Comparison of ENCODE assay signal across 8 mouse cellular contexts in the genomic region with DNA sequence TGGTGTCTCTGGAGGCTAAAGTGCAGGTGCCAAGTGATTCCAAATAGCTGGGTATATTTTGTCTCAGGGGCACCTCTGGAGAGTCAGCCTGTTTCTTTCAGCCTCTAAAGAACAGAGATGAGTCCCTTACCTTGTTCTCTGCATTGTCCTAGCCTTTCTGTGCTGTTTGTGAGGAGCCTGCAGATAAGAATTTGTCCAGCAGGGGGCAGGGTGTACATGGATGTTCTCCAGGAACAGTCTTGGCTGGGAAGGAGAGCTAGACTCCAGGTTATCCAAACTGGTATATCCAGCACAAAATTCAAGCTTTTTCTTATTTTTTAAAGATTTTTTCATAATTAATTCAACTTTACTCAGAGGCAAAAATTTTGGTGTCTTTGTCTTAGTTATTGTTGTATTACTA. TPM values are rescaled to one million over a fixed set of nuclear protein-coding genes. Genes with fewer than 3 reads are reported as not detected.
DNase-seq lines count a peak whose midpoint lies in the region; ATAC-seq and TF ChIP-seq lines count a peak whose summit lies in the region.

No protein-coding gene starts in this region.

- no peak overlapping the region for H3K9ac ChIP-seq in neural tube, embryonic 15.5 days (replicated peaks)
- no peak overlapping the region for H3K9ac ChIP-seq in lung, postnatal 0 days (replicated peaks; ENCODE audit: low read depth)

- no peaks in the 10 kb centered on the region for H3K4me1 ChIP-seq in neural tube, embryonic 15.5 days
- H3K4me1 ChIP-seq in embryonic fibroblast, embryonic 13.5 days (ENCODE audit: control insufficient read depth, insufficient read depth, low read length) = no peaks in the 10 kb centered on the region
- H3K4me1 ChIP-seq in lung, postnatal 0 days (ENCODE audit: insufficient read depth, low read depth, low read length) = no peaks in the 10 kb centered on the region

- H3K9me3 ChIP-seq in neural tube, embryonic 15.5 days (replicated peaks) = no peaks in the 10 kb centered on the region
- no peaks in the 10 kb centered on the region for H3K9me3 ChIP-seq in lung, postnatal 0 days (ENCODE audit: low read length)

- ATAC-seq in neural tube, embryonic 15.5 days (ENCODE audit: low FRiP score) = no peak
- ATAC-seq in lung, postnatal 0 days = no peak
- no peak for ATAC-seq in activated CD4-positive, CD25-positive, alpha-beta regulatory T cell, adult 4 months

- no peak overlapping the region for H3K27ac ChIP-seq in neural tube, embryonic 15.5 days (replicated peaks)
- H3K27ac ChIP-seq in embryonic fibroblast, embryonic 13.5 days (ENCODE audit: insufficient read depth, low read length) = no peak overlapping the region
- no peak overlapping the region for H3K27ac ChIP-seq in lung, postnatal 0 days (ENCODE audit: low read length)

- H3K4me2 ChIP-seq in neural tube, embryonic 15.5 days = no peak overlapping the region
- H3K4me2 ChIP-seq in lung, postnatal 0 days (replicated peaks; ENCODE audit: low read depth, low read length) = no peak overlapping the region

- no peak overlapping the region for H3K4me3 ChIP-seq in neural tube, embryonic 15.5 days (replicated peaks)
- no peak overlapping the region for H3K4me3 ChIP-seq in embryonic fibroblast, embryonic 13.5 days (ENCODE audit: insufficient read depth, low read length)
- H3K4me3 ChIP-seq in lung, postnatal 0 days (ENCODE audit: low read depth, low read length) = no peak overlapping the region

- peak; percentile 12 for DNase-seq in neural tube, embryonic 10.5 days (ENCODE audit: extremely low spot score, low spot score)
- peak; percentile 53 for DNase-seq in adrenal gland, postnatal 14 days
- DNase-seq in layer of hippocampus, adult 11-12 months (ENCODE audit: low spot score) = peak; percentile 56
- DNase-seq in lung, postnatal 0 days (ENCODE audit: low spot score) = no peak
- peak; percentile 0 for DNase-seq in splenic B cell, adult 2 months (ENCODE audit: low read depth, low spot score)

- TF ChIP-seq EP300 in lung, postnatal 0 days (IDR thresholded peaks at IDR 0.05) = no peak

- H3K36me3 ChIP-seq in neural tube, embryonic 15.5 days = no peaks in the 10 kb centered on the region
- no peaks in the 10 kb centered on the region for H3K36me3 ChIP-seq in lung, postnatal 0 days (ENCODE audit: insufficient read depth, low read length)
- H3K36me3 ChIP-seq in splenic B cell, adult 2 months (ENCODE audit: control insufficient read depth, insufficient read depth, low read length, poor library complexity, severe bottlenecking) = no peaks in the 10 kb centered on the region

- 0 out of 2 replicates have a peak, but pooled peaks have one; percentile 6 for TF ChIP-seq CTCF in embryonic fibroblast, embryonic 13.5 days (IDR thresholded peaks at IDR 0.05; ENCODE audit: borderline replicate concordance, insufficient read depth, low read length)
- TF ChIP-seq CTCF in lung, postnatal 0 days (IDR thresholded peaks at IDR 0.05) = peak; percentile 68

- no peaks in the 10 kb centered on the region for H3K27me3 ChIP-seq in neural tube, embryonic 15.5 days (replicated peaks)
- H3K27me3 ChIP-seq in lung, postnatal 0 days (replicated peaks; ENCODE audit: insufficient read depth, low read length) = no peaks in the 10 kb centered on the region
- H3K27me3 ChIP-seq in splenic B cell, adult 2 months (ENCODE audit: control insufficient read depth, insufficient read depth, low read length, poor library complexity, severe bottlenecking) = no peaks in the 10 kb centered on the region

- no peak for TF ChIP-seq POLR2A in embryonic fibroblast, embryonic 13.5 days (IDR thresholded peaks at IDR 0.05; ENCODE audit: low read depth, low read length)

RNA-seq across cellular contexts. Expression of gene Gm6592, which starts 11.8 kb away (rescaled TPM):
- not detected in 2 replicates for polyA plus RNA-seq in neural tube, embryonic 15.5 days (2015; fragmentation: Nextera tagmentation; extraction: Ambion mirVana)
- total RNA-seq in adrenal gland, postnatal 14 days (2021) = not detected in 2 replicates
- polyA plus RNA-seq in embryonic fibroblast, embryonic 13.5 days (2011; ENCODE audit: insufficient read length, low read depth, missing spikeins) = not detected in 2 replicates
- not detected in 2 replicates for polyA plus RNA-seq in lung, postnatal 0 days (2015; fragmentation: Nextera tagmentation; extraction: Ambion mirVana)
- not detected for polyA plus RNA-seq in activated CD4-positive, CD25-positive, alpha-beta regulatory T cell, adult 4 months (2017; shearing (Covaris generic))

RNA-seq across cellular contexts. Expression of gene Ssxb5, which starts 28.6 kb away (rescaled TPM):
- not detected in 2 replicates for polyA plus RNA-seq in neural tube, embryonic 15.5 days (2015; fragmentation: Nextera tagmentation; extraction: Ambion mirVana)
- total RNA-seq in adrenal gland, postnatal 14 days (2021) = not detected in 2 replicates
- not detected in 2 replicates for polyA plus RNA-seq in embryonic fibroblast, embryonic 13.5 days (2011; ENCODE audit: insufficient read length, low read depth, missing spikeins)
- not detected in 2 replicates for polyA plus RNA-seq in lung, postnatal 0 days (2015; fragmentation: Nextera tagmentation; extraction: Ambion mirVana)
- polyA plus RNA-seq in activated CD4-positive, CD25-positive, alpha-beta regulatory T cell, adult 4 months (2017; shearing (Covaris generic)) = not detected

RNA-seq across cellular contexts. Expression of gene Gm5751, which starts 42.0 kb away (rescaled TPM):
- polyA plus RNA-seq in neural tube, embryonic 15.5 days (2015; fragmentation: Nextera tagmentation; extraction: Ambion mirVana) = not detected in 2 replicates
- total RNA-seq in adrenal gland, postnatal 14 days (2021) = not detected in 2 replicates
- not detected in 2 replicates for polyA plus RNA-seq in embryonic fibroblast, embryonic 13.5 days (2011; ENCODE audit: insufficient read length, low read depth, missing spikeins)
- polyA plus RNA-seq in lung, postnatal 0 days (2015; fragmentation: Nextera tagmentation; extraction: Ambion mirVana) = not detected in 2 replicates
- polyA plus RNA-seq in activated CD4-positive, CD25-positive, alpha-beta regulatory T cell, adult 4 months (2017; shearing (Covaris generic)) = not detected
